Mouse (Mus musculus): ENCODE measurements around the gene Ager.
A peak's percentile ranks its signal among the peaks of the same experiment; 100 is the strongest.

Ager gene

GRCm38 (mm10) chr17:34632261-34632691 lies 34.6 kb downstream of the Ager start:
- no peak for DNase-seq (ENCODE audit: low spot score)

DNA sequence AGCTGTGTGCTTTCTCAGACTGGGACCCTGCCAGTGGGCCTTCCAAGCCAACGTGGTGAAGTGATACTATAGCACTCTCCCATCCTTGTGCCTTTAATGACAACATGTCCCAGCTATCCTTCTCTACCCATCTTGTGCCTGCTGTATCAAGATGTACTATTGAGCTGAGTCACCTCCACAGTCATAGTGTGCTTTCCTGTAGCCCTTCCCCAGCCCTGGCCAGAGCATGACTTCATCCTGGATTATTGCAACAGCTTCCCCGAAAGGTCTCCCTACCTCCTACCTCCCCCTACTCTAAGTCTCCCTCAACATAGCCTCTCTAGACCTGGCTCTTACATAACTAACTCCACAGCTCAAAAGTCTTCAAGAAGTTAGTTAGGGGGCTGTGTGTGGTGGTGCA lies 38.0 kb downstream of the Ager start:
- DNase-seq (ENCODE audit: low spot score): no peak

GRCm38 (mm10) chr17:34637459-34637858 lies 39.8 kb downstream of the Ager start:
- no peak for DNase-seq (ENCODE audit: low spot score)

- no peak for DNase-seq (ENCODE audit: low spot score)
Observed at GRCm38 (mm10) chr17:34639461-34640255, 42.0 kb downstream of the Ager start.

DNA sequence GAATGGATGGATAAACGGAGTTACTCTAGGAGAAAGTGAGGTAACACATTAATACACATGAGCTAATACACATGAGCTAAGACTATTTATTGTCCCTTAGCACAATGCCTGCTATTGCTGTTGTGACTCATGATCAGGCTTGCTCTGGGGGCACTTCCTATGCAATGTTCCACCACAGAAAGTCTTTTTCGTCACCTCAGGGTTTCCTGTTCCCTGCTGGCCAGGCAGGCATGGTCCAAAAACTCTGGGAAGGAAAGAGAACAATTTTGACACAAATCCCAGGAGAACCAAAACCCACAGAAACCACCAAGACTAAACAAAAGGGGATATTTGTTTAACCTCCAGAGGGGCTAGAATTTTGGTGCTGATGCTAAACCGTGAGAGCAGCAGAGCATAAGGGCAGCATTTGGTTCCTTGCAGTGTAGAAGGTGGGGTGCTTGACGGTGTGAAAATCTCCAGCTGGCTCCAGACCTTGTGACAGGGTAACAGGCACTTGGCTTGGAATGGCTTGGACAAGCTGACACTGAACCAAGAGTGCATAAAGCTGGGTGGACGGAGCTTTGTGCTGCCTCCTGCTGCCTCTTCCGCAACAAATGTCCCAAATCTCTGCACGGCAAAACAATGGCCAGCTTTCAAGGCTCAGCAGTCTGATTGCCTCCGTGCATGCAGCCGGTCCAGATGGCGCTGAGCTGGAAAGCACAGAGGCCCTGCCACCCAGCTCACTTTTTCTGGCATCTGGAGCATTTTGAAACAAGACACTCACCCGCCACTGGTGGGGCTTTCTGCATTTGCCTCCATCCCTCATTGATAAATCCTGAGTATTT lies 43.3 kb downstream of the Ager start:
- no peak for DNase-seq (ENCODE audit: low spot score)

DNA sequence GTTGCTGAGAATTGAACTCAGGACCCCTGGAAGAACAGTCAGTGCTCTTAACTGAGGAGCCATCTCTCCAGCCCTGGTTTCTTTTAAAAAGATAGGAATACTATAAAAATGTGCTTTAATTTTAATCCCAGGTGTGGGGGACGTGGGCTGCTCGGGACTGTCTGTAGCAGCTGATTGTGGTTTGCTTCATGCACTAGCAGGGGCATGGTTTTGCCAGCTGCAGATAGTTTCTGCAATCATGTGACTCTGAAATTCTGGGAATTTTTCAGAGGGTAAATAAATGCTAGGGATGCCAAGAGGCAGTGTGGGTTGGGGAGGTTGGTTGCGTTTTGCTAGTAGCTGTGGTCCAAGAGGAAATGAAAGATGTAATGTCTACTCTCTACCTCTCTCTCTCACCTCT lies 44.3 kb downstream of the Ager start:
- no peak for DNase-seq (ENCODE audit: low spot score)

GRCm38 (mm10) chr17:34643379-34643778 lies 45.7 kb downstream of the Ager start:
- no peak for DNase-seq (ENCODE audit: low spot score)

GRCm38 (mm10) chr17:34643944-34644343 lies 46.3 kb downstream of the Ager start:
- peak; percentile 67 for DNase-seq (ENCODE audit: low spot score)

- peak; percentile 99 for DNase-seq (ENCODE audit: low spot score)
Observed at GRCm38 (mm10) chr17:34644608-34645007, 46.9 kb downstream of the Ager start, which contains the start of gene Fkbpl. Gene Fkbpl (plus strand): TSS chr17:34644764.

DNA sequence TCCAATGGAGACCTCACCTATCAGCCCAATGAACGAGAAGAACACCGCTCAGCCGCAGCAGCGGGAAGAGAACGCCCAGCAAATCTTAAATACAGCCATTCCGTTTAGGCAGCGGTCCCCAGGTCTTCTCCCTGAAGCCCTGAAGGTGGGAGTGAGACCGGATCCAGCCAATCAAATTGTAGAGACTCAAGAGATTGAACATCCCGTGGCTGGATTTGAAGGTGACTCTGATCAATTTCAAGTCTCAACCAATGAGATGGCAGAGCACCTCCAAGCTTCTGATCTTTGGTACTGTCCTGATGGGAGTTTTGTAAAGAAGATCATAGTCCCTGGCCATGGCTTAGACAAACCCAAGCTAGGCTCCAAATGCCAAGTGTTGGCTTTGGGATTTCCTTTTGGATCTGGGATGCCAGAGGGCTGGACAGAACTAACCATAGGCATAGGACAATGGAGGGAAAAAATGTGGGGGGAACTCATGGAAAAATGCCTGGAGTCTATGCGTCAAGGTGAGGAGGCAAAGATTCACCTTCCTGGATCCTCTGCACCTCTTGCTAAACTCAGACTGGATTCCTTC lies 47.7 kb downstream of the Ager start:
- DNase-seq (ENCODE audit: low spot score): peak; percentile 42

GRCm38 (mm10) chr17:34645831-34646511 lies 48.3 kb downstream of the Ager start:
- no peak for DNase-seq (ENCODE audit: low spot score)

DNA sequence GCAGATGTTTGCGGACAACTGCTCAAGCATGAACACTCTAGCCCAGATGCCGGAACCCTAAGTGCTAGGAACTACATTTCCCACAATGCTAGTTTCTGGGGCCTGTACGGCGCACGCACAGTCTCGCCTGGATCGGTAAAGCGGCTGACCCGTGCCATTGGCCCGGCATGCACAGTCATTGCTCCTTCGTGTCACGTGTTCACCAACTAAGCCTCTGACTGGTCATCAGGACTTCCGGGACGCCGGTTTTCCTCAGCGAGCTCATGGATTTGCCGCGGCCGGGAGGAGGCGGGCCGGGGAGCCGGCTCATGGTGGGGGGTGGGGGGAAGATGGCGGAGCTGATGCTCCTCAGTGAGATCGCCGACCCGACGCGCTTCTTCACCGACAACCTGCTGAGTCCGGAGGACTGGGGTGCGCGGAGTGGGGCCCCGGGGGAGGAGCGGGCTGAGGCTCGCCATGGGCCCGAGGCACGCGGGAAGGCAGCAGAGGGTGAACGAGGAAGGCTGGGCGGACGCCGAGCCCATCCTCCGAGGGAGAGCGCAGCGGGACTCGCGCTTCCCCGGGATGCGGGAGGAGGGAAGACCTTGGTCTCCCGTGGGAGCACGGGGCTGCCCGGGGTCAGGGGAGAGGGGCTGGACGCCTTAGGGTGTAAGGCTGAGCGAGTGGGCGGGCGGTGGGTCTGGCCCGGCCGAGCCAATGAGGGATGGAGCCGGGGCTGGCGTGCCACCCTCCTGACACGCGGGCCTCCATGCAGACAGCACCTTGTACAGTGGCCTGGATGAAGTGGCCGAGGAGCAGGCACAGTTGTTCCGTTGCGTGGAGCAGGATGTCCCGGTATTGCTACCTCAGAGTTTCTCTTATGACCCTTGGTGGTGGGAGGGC lies 49.5 kb downstream of the Ager start, which contains the start of gene Atf6b:
Gene Atf6b, plus strand, starts transcription at position 241 of the 882 bp plus-strand sequence.
- DNase-seq (ENCODE audit: low spot score): peak; percentile 98

DNA sequence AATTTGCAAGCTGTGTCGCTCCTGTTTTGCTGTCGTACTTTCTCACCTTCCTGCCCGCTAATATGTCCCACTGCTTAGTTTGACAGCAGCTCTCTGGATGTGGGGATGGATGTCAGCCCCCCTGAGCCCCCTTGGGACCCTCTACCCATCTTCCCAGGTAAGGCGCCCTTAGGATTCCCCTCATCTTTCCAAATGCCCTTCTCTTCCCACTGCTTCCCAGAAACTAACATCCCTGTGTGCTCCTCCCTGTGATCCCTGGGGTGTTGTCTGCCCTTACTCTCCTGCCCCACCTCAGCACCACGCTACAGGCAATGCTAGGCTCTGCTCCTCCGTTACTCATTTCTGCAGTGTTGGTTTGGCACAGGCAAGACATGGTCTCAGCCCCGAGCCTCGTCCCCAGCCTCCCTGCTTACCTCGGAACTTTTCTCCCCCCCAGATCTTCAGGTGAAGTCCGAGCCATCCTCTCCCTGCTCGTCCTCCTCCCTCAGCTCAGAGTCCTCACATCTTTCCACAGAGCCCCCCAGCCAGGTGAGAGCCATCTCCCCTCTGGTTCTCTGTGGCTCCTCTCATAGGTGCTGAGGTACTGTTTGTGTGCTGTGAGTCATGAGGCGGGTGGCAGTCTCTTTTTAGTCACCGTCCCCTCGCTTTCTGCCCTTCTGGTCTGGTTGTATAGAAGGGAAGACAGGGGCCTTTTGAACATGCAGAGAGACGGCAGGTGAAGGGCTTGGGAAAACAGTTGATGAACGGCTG lies 50.7 kb downstream of the Ager start:
- no peak for DNase-seq (ENCODE audit: low spot score)

GRCm38 (mm10) chr17:34649106-34649864 lies 51.6 kb downstream of the Ager start:
- DNase-seq (ENCODE audit: low spot score): no peak
